Mouse (Mus musculus) frontal cortex, adult 2 months (tissue): ENCODE measurements at regions not wholly inside any gene's neighbourhood (a gene's known extent, or its start where the extent isn't known, plus 50 kb on each side); places are given as distances from the start of the nearest gene placed in this dataset.
"Not testable (repeated sequence)": the region's sequence is repeated elsewhere in the genome, so short reads cannot be mapped to it uniquely, and the experiment has no call there.

Experiments
- DNase-seq, 2 experiments: peaks; one replicate each; pipeline ENCODE4 v3.0.0; 2022; ENCODE audit warnings: low spot score in 1 of 2; ENCODE audit errors: extremely low spot score in 1 of 2

- DNase-seq = no peak
Observed at GRCm38 (mm10) chr7:118320307-118320706, 76.8 kb upstream of the Smg1 start.

GRCm38 (mm10) chr7:118318432-118319135, 75.1 kb upstream of the Smg1 start:
- DNase-seq = no peak

- not testable (repeated sequence) for DNase-seq
Observed at GRCm38 (mm10) chr7:118314886-118315285, 71.4 kb upstream of the Smg1 start.

- DNase-seq = peak; percentile 25 to 42
Observed at GRCm38 (mm10) chr7:118314228-118314658, 70.8 kb upstream of the Smg1 start.

- DNase-seq = peak in 1 of 2 experiments; percentile 60
Observed at GRCm38 (mm10) chr7:118313818-118314217, 70.3 kb upstream of the Smg1 start.

- no peak for DNase-seq
Observed at GRCm38 (mm10) chr7:118309733-118310132, 66.3 kb upstream of the Smg1 start.

- DNase-seq = no peak
Observed at GRCm38 (mm10) chr7:118308882-118309281, 65.4 kb upstream of the Smg1 start.

GRCm38 (mm10) chr7:118304812-118305211, 61.3 kb upstream of the Smg1 start:
- DNase-seq = peak; percentile 31 to 91

GRCm38 (mm10) chr7:118304338-118304737, 60.9 kb upstream of the Smg1 start:
- DNase-seq = no peak

- no peak for DNase-seq
Observed at GRCm38 (mm10) chr7:118303921-118304320, 60.5 kb upstream of the Smg1 start.

GRCm38 (mm10) chr7:118300678-118301342, 57.3 kb upstream of the Smg1 start:
- peak in 1 of 2 experiments; percentile 46 for DNase-seq

GRCm38 (mm10) chr7:118297613-118298012, 54.1 kb upstream of the Smg1 start:
- peak; percentile 23 to 90 for DNase-seq

GRCm38 (mm10) chr7:118296856-118297518, 53.5 kb upstream of the Smg1 start:
- no peak for DNase-seq

- DNase-seq = no peak
Observed at GRCm38 (mm10) chr7:118295855-118296254, 52.4 kb upstream of the Smg1 start.

- DNase-seq = no peak
Observed at GRCm38 (mm10) chr7:118295275-118295674, 51.8 kb upstream of the Smg1 start.

- DNase-seq = no peak
Observed at GRCm38 (mm10) chr7:118294637-118295036, 51.2 kb upstream of the Smg1 start.
